Mouse (Mus musculus): ENCODE measurements around the gene Slc30a7.

GRCm38 (mm10) chr3:116047034-116047433 is 39.8 kb upstream of the Slc30a7 start:
- TF ChIP-seq CTCF (IDR thresholded peaks at IDR 0.05; ENCODE audit: control insufficient read depth, insufficient read depth, insufficient replicate concordance, low read depth, low read length) (no peak), POLR2A (IDR thresholded peaks at IDR 0.05; ENCODE audit: control insufficient read depth, low read depth, low read length) (no peak)
